Mouse (Mus musculus) thymus, postnatal 25 days (tissue): ENCODE data around the gene Cisd3.
A peak's percentile ranks its signal among the peaks of the same experiment; 100 is the strongest.
"Not testable (repeated sequence)": the region's sequence is repeated elsewhere in the genome, so short reads cannot be mapped to it uniquely, and the experiment has no call there.

Source experiments
- DNase-seq: peaks from one replicate; pipeline ENCODE4 v3.0.0; 2022

Cisd3 gene

DNA sequence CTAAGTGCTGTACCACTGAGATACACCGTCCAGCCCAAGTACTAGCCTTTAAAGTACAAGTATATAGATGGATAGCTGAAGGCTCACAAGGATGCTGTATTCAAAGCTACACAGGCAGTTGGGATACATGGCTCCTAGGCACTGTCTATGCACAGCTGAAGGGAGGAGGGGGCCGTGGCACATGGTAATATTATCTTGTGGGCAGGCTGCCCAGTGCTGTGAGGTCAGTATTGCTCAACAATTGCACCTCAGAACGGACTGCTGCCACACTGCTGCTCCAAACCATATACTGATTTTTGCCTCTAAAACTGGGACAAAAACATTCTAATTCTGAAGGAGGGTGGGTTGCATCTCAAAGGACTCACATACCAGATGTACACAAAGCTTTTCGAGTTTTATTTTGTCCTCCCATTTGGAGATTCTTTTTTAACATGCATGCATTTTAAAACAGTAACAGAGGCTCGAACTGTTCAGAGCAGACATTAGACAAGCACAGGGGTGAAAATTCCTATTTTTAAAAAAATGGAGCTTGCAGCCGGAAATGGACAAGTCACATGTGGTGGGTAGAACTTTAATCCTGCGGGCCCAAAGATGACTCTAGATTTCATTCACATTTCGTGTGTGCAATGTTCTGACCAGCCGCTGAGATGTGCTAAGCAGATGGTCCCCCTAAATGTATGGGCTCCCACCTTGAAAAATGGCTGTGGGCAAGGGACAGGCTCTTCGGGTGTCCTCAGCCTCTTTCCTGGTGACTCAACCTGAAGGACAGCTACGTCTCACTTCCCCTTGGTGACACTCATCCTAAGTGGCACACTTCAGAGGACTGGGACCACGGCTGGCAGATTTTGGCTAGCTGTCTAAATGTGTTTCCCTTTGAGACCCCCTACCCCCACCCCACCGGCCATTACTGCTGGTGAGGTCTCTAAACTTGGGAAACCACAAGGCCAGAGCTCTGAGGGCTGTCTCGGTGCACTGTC, 29.4 kb downstream of the Cisd3 start:
- DNase-seq = no peak

DNA sequence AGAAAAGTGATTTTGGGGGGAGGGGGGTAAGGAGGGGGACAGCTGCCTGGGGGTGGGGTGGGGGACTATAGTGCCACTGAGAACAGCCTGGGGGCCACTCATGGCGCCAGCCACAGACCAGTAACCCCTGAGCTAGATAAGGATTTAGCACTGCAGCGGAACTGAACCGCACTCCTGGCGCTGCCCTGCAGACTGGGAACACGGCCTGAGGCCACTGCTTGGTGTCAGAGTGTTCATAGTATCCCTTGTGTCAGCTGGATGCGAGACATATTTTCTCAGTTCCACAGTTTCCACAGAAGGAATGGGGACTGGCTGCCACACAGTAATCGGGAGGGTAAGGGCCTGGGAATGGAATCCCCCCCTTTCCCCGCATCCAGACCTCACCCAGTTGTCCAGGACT, 30.4 kb downstream of the Cisd3 start:
- DNase-seq = no peak

DNA sequence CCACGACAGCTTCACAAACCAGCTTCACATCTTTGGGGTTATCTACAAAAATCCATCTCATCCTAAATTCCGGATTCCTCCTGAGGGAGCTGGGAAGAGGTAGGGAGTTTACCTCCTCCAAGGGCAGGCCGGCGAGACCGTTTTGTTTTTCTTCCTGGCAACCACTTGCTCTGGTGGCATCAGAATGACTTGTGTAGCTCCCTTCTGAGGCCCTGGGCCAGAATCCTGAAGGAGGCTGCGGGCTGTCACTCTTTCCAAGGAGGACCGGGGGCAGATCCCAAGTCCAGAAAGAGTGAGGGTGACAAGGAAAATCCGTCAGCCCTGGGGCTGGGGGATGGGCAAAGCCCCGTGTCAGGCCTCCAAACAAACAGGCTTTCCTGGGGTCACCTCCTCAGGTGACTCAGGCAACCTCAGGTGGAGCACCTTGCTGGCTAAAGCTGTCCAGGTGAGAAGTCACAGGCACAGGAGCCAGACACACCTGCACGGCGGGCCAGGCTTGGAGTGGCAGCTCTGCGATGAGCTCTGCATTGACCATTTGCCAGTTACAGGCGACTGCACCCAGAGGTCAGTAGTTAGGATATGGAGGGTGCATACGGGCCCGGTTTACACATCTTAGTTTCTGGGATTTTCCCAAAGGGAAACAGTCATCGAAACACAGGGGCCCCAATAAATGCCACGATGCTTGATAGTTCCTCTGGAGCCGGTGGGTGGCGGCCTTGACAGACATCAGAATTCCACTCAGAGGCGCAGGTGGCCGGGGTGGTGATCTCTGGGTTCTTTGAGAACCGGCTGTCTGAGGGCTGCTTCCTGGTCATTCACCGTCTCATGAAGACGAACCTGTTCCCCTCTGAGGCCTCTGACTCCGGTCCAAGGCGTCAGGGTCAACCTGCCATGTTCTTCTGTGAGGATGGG, 32.0 kb downstream of the Cisd3 start:
- no peak for DNase-seq

DNA sequence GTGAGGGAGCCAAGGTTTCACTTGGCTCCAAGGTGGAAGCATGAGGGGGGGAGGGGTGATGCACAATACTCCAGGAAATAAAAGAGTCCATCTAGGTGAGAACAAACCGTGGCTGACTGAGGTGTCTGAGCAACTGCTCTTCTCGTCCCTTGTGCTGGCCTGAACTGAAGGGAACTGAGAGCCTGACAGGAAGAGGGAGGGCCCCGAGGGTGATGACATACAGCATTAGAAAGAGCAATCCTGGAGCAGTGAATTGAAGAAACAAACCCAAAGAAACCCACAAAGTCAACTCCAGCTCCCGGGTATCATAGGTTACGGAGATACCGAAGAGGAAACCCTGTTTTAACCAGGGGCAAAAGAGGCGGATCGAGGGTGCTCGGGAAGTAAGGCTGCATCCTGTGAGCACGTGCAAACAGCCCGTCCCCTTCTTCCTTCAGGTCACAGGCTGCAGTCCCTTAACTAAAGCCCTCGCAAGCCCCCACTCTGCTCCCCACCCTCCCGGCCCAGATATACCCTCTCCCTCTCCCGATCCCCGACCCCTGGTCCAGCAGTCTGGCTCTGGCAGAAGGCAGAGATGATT, 32.7 kb downstream of the Cisd3 start:
- DNase-seq = peak; percentile 30

DNA sequence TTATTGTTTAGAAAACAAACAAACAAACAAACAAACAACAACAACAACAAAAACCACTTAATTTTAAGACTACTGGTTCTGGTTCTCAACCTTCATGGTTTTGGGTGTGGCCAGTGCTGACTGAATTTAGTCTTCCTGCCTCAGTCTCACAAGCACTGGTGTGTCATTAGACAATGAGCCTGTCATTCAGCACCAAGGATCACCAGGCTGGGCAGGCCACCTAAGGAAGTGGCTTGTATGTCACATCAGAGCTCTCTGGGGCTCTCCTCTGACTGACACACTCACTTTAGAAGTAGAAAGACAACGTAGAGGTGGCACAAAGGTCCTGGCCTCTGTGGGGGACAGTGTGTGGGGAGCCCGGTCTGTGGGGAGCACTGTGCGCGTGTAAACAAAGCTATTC, 33.4 kb downstream of the Cisd3 start:
- DNase-seq = no peak

DNA sequence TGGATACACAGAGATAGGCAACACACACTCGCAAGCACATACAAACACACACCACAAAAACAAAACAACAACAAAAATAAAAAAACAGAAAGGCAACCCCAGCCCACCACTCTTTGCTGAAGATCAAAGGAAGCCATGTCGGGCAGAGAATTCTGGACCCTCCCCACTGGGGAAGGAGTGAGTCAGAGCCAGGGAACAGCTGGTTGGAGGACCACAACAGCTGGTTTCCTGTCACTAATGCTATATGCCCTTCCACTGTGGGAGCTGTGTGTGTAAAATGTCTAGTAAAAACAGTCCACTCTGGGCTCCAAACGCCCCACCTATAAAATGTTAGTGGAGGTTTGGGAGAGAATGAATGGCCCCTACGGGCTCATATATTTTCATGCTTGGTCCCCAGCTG, 35.7 kb downstream of the Cisd3 start:
- DNase-seq = no peak

DNA sequence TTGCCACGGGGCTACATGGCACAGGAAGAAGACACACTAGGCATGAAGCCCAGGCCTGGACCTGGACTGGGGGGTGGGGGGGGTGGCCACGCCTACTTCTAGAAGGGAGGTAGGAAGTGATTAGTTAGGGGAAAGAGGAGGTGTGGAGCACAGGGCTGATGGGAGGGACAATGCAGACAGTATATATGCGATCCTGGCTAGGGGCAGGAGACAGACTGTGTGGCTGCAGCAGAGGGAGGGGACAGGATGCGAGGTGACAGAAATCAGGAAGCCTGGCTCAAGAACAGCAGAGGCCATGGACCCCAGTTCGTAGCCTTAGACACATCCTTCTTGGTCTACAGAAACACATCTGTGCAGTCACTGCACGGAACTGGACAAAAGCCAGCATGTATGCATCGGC, 38.1 kb downstream of the Cisd3 start:
- no peak for DNase-seq

DNA sequence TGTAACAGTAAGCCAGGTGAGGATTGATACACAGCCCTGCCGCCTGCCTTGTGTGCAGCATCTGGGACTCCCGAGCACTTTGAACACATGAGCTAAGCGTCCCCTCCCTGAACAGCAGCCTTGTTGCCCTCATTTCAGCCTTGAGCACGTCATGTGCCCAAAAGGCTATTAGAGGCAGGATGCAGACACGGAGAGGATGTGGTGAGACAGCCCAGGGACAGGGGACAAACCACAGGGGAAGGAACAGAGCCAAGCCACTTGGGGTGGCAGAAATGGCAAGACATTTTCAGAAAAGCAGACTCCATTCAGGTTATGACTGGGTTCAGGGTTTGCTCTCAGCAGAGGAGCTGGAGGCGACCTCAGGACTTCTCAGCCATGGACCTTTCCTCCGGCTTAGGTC, 42.7 kb downstream of the Cisd3 start:
- peak; percentile 52 for DNase-seq

DNA sequence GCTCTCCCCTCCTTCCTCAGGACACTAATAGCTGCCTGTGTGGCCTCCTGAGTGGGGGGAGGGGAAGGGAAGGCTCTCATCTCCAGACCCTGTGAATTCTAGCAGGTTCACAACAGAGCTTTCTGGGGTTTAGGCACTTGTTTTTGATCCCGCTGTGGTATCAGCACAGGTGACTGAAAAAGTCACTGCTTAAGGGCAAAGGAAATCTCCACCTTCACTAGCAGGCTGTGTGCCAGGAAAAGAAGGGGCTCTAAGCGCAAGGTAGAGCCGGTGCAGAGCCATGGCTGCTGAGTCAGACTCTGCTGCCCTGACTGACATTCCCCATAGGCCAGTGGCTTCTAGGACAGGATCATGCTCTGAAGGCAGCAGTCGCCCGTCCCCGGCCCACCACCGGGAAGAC, 43.1 kb downstream of the Cisd3 start:
- DNase-seq = no peak

DNA sequence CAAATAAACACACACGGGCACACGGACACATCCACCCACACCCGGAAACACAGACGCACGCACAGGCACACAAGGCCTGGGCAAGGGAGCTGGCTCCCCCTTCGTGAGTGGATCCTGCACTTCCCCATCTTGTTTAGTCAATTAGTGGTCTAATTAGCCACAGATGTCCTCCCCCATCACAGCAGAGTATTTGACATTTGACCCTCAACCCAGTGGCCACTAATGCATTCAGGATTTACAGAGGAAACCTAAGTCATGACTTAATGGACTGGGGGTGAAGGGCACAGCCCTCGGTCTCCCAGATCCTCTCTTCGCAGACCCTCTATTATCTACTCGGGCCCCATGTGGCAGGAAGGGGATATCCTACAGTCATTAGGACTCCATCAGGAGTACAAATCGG, 48.1 kb downstream of the Cisd3 start:
- DNase-seq = no peak

DNA sequence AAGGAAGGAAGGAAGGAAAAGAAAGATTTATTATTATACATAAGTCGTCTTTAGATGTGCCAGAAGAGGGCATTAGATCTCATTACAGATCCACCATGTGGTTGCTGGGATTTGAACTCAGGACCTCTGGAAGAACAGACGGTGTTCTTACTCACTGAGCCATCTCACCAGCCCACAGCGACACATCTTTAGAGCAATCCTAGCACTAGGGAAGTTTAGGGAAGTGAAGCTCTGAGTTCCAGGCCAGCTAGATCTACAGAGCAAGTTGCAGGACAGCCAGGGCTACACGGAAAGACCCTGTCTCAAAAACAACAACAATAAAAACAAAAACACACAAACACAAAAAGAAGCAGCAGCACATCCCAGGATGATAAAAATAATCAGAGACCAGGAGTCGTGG, 49.2 kb downstream of the Cisd3 start:
- not testable (repeated sequence) for DNase-seq

DNA sequence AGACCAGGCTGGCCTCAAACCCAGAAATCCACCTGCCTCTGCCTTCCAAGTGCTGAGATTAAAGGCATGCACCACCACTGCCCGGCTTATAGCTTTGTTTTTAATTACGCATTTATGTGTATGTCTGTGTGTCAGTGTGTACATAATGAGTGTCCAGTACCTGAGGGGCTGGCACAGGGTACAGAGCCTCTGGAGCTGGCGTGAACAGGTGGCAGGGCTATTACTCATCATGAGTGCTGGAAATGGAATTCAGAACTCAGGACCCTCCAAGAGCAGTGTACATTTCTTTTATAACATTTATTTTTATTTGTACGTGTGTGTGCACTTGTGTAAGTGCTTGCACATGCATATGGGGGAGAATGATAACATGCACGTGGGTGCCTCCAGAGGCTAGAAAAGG, 51.0 kb downstream of the Cisd3 start:
- DNase-seq = no peak

DNA sequence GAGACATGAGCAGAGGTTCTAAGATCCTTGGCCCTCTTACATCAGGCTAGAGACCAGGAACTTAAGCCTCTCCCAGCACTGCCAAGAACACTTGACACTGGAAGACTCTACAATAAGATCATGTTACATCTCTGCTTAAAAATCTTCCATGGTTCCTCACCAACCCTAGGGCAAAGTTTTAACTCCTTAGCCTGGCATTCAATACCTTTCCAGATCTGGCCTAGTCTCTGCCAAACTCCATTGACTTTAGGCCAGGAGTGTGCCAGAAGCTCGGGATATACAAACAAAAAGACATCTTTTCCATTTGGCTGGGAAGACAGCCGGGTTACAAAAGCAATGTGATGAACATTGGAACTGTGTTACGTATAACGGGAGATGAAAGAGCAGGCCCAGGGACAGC, 52.0 kb downstream of the Cisd3 start:
- DNase-seq = no peak
